16 mouse cellular contexts compared by ENCODE assay signal in genomic region chr14:39785090-39785489, GRCm38 (mm10).
DNase-seq lines count a peak whose midpoint lies in the region.
"Had no signal": no experiment of that assay in that cellular context is flagged by ENCODE, and none has a peak within 500 bp of the region (broad histone marks: within the 10 kb centered on the region; RNA-seq: fewer than 3 reads in every experiment).

No protein-coding gene starts in this region.

- intact Hi-C loops in left cerebral cortex, postnatal 4 days (cut with DNase I): no loop called here
- intact Hi-C loops in left cerebral cortex, postnatal 25 days (cut with DNase I): no loop called here

- peak; percentile 8 to 60 for DNase-seq in frontal cortex, adult 2 months (ENCODE audit: extremely low spot score in 1 of 2, low spot score in 1 of 2)
- DNase-seq in frontal cortex, postnatal 25 days (ENCODE audit: low spot score in 2 of 2): no peak
- DNase-seq in left cerebral cortex, adult 18-20 months (ENCODE audit: low spot score in 2 of 2): peak; percentile 2 to 4
- no peak for DNase-seq in left cerebral cortex, postnatal 4 days
- peak; percentile 9 to 81 for DNase-seq in left cerebral cortex, postnatal 25 days (ENCODE audit: low spot score in 2 of 2)
- DNase-seq in gastrocnemius, adult 8-10 months (ENCODE audit: low spot score in 2 of 2): no peak
- DNase-seq in gastrocnemius, postnatal 10 days: no peak
- DNase-seq: adrenal gland, adult 8-10 months; cerebellum, adult 8-10 months; cerebellum, postnatal 36 days; heart, adult 2 months; heart, postnatal 4 days; kidney, postnatal 25 days; retina, postnatal 1 day; thymus, adult 18-20 months; thymus, postnatal 25 days had no signal

Comparison
In these comparisons a context has a peak if more than half of its experiments do, and no peak if none do; other contexts are left out.
1. DNase-seq: peak in frontal cortex, adult 2 months (2 of 2), left cerebral cortex, adult 18-20 months (2 of 2) and left cerebral cortex, postnatal 25 days (2 of 2); none in frontal cortex, postnatal 25 days (0 of 2), left cerebral cortex, postnatal 4 days (single experiment), gastrocnemius, adult 8-10 months (0 of 2) and gastrocnemius, postnatal 10 days (single experiment).